Mouse (Mus musculus) thymus, adult 2 months (tissue): Measurements from ENCODE around the gene Kmt2e.

Source experiments
- CTCF ChIP-seq: fragments of 200-500 bp; IDR thresholded peaks from 2 replicates; pipeline ENCODE4 v1.5.1; 2012; ENCODE audit warnings: mild to moderate bottlenecking, control low read depth, low read length, moderate library complexity, borderline replicate concordance; ENCODE audit not compliant: control insufficient read depth, poor library complexity, insufficient read depth; ENCODE audit errors: extremely low read depth
- POLR2A ChIP-seq: fragments of 200-500 bp; IDR thresholded peaks from 2 replicates; pipeline ENCODE4 v1.6.1; 2012; ENCODE audit warnings: mild to moderate bottlenecking, low read length, control low read depth, moderate library complexity; ENCODE audit not compliant: control insufficient read depth, poor library complexity, insufficient read depth; ENCODE audit errors: extremely low read depth

- TF ChIP-seq POLR2A, result no peak; the same call in 1 of the 2 replicates
- no peak for TF ChIP-seq CTCF
These were observed 599 bp downstream of the Kmt2e start for GRCm38 (mm10) chr5:23434598-23435481.
